23 mouse cellular contexts compared by ENCODE assay signal in the genomic region with DNA sequence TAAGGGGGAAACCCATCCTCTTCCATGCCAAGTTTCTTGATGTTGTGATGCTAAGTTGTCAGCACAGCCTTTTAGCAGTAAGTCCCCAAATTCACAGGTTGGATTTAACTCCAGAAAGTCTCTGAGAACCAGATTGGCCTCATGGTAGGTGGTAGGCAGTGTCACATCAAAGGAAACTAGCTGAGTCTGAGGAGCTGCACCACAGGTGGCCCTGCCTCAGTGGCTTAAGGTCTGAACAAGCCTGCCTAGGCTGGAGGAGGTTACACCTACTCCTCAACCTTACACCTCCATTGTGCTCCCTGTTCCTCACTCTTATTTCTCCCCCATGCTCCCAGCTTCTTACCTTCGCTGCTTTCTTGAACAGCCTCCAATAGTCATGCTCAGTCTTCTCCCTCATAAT.
"Had no signal": no experiment of that assay in that cellular context is flagged by ENCODE, and none has a peak within 500 bp of the region (broad histone marks: within the 10 kb centered on the region; RNA-seq: fewer than 3 reads in every experiment).

No protein-coding gene starts in this region.

- DNase-seq: kidney, adult 11 months; kidney, adult 8-10 months; kidney, postnatal 10 days; kidney, postnatal 36 days; liver; lung, adult 18-20 months; lung, postnatal 10 days; lung, postnatal 36 days; right cerebral cortex, adult 18-20 months; right cerebral cortex, postnatal 14 days; right cerebral cortex, postnatal 4 days had no signal

- H3K9me3 ChIP-seq: intestine, embryonic 15.5 days; kidney, embryonic 15.5 days; limb, embryonic 10.5 days; limb, embryonic 13.5 days; liver, embryonic 12.5 days; liver, embryonic 15.5 days; lung, embryonic 15.5 days; midbrain, embryonic 10.5 days; midbrain, embryonic 13.5 days; neural tube, embryonic 12.5 days; neural tube, embryonic 15.5 days had no signal

- H3K36me3 ChIP-seq: intestine, embryonic 15.5 days; kidney, embryonic 15.5 days; limb, embryonic 10.5 days; limb, embryonic 13.5 days; liver, embryonic 12.5 days; liver, embryonic 15.5 days; lung, embryonic 15.5 days; midbrain, embryonic 10.5 days; midbrain, embryonic 13.5 days; neural tube, embryonic 12.5 days; neural tube, embryonic 15.5 days had no signal

- H3K9ac ChIP-seq: intestine, embryonic 15.5 days; kidney, embryonic 15.5 days; limb, embryonic 13.5 days; liver, embryonic 12.5 days; liver, embryonic 15.5 days; lung, embryonic 15.5 days; midbrain, embryonic 13.5 days; neural tube, embryonic 12.5 days; neural tube, embryonic 15.5 days had no signal

- H3K4me3 ChIP-seq: intestine, embryonic 15.5 days; kidney, embryonic 15.5 days; limb, embryonic 10.5 days; limb, embryonic 13.5 days; liver, embryonic 12.5 days; liver, embryonic 15.5 days; lung, embryonic 15.5 days; midbrain, embryonic 10.5 days; midbrain, embryonic 13.5 days; neural tube, embryonic 12.5 days; neural tube, embryonic 15.5 days had no signal

- H3K4me2 ChIP-seq: intestine, embryonic 15.5 days; kidney, embryonic 15.5 days; limb, embryonic 13.5 days; liver, embryonic 12.5 days; liver, embryonic 15.5 days; lung, embryonic 15.5 days; midbrain, embryonic 13.5 days; neural tube, embryonic 12.5 days; neural tube, embryonic 15.5 days had no signal

- H3K27me3 ChIP-seq: intestine, embryonic 15.5 days; kidney, embryonic 15.5 days; limb, embryonic 13.5 days; liver, embryonic 12.5 days; liver, embryonic 15.5 days; lung, embryonic 15.5 days; midbrain, embryonic 13.5 days; neural tube, embryonic 12.5 days; neural tube, embryonic 15.5 days had no signal

- H3K4me1 ChIP-seq: intestine, embryonic 15.5 days; kidney, embryonic 15.5 days; limb, embryonic 10.5 days; limb, embryonic 13.5 days; liver, embryonic 12.5 days; liver, embryonic 15.5 days; lung, embryonic 15.5 days; midbrain, embryonic 10.5 days; midbrain, embryonic 13.5 days; neural tube, embryonic 12.5 days; neural tube, embryonic 15.5 days had no signal

- ATAC-seq: intestine, embryonic 15.5 days; liver, embryonic 12.5 days; midbrain, embryonic 13.5 days had no signal

- H3K27ac ChIP-seq: intestine, embryonic 15.5 days; kidney, embryonic 15.5 days; limb, embryonic 10.5 days; limb, embryonic 13.5 days; liver, embryonic 12.5 days; liver, embryonic 15.5 days; lung, embryonic 15.5 days; midbrain, embryonic 10.5 days; midbrain, embryonic 13.5 days; neural tube, embryonic 12.5 days; neural tube, embryonic 15.5 days; stomach, postnatal 0 days had no signal
